Mouse (Mus musculus) common myeloid progenitor, adult 5-6 weeks (primary cell): ENCODE results near the gene Borcs5. TPM values are rescaled to one million over a fixed set of nuclear protein-coding genes. Genes with fewer than 3 reads are reported as not detected.
A peak's percentile ranks its signal among the peaks of the same experiment; 100 is the strongest.

Experiments
- ATAC-seq: replicated peaks from 2 replicates; pipeline ENCODE4 v1.8.0; 2016; ENCODE audit warnings: low read depth, mild to moderate bottlenecking, moderate TSS enrichment, inconsistent platforms; ENCODE audit not compliant: poor library complexity, severe bottlenecking
- total RNA-seq: library from RNA; stranded (forward); fragments of 200-1000, 187-1606 nt; gene quantifications from 2 replicates; pipeline ENCODE4 v1.2.3, GENCODE M21; 2017

The Borcs5 gene
- total RNA-seq, 1 experiment from 2014 or later = 12.4 TPM

DNA sequence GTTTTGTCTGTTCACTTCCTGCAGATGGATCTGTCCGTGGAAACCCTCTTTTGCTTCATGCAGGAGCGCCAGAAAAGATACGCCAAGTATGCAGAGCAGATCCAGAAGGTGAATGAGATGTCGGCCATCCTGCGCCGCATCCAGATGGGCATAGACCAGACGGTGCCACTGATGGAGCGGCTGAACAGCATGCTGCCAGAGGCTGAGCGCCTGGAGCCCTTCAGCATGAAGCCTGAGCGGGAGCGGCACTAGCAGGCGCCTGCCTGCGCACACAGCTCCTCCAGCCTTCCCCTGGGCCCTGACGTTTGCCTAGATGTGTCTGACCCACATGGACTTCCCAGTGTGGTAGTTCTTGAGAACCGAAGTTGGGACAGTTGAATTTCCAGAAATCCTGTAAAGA, 70.7 kb downstream of the Borcs5 start:
- ATAC-seq = no peak

DNA sequence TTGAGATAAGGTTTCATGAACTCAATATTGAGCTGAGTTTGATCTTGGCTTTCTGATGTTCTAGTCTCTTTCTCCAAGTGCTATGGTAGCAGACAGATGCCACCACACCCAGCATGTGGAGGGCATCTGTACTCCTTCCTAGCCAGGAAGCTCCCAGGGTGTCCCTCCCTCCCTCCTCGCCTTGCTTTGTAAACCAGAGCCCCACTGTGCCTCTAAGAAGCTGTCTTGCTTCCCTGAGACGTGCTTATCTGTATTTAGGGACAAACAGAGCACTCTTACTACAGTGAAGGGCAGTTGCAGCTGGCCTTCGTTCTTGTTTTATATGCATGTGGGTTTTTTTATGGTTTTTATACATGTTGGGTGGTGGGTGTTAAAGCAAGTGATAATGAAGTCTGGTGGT, 74.0 kb downstream of the Borcs5 start:
- ATAC-seq = no peak

GRCm38 (mm10) chr6:134713897-134714296, 74.6 kb downstream of the Borcs5 start:
- ATAC-seq = no peak

DNA sequence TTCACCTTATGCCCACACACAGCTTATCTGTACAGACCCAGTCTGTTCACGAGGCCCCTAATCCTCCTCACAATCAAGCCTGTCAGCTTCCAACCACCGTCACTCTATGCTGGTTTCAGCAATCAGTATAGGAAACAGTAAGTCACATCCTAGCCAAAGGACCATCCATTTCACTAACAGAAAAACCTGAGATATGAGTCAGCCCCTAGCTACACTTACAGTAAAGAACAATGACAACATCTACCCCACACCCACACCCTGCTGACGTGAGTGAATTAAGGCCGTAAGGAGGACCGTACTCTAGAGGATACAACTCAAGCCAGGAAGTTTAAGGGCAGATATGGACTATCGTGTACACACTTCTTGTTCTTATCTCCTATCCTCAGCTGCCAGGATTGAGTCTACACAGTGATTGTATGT, 76.9 kb downstream of the Borcs5 start:
- peak; percentile 31 for ATAC-seq

DNA sequence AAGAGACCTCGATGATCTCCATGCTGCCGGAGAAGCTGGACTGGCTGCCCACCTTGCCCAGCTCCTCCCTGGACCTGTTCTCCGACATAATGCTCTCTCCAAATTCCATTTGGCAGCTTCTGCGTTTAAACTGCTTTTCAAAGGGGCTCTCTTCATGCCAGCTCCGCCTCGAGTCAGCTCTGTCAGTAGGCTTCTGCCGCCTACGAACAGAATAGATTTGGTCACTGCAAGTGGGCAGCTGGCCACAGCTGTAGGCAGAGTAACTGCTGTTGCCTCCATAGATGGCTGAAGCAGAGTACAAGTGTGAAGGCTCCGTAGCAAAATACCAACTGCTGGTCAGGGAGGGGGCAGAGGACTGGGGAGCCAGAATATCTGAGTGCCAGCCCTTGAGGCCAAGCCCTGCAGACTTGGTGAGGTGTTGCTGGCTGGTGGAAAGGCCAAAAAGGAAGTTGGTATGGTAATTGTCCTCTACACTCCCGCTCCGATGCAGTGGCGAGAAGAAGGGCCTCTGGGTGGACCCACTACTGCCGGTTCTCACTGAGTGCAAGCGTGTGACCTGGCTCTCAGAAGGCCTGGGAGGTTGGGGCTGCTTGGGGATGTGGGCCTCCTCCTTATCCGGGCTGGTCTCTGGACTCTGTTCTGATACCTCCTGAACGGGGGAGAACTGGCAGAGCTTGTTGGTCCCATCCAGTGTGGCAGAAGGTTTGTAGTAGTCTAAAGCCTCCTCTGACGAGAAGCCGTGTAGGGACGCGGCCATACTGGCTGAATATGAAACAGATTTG, 78.8 kb downstream of the Borcs5 start:
- ATAC-seq = no peak

- no peak for ATAC-seq
These were observed 79.4 kb downstream of the Borcs5 start for GRCm38 (mm10) chr6:134718668-134719065.

- no peak for ATAC-seq
These were observed 79.8 kb downstream of the Borcs5 start for GRCm38 (mm10) chr6:134719156-134719555.

GRCm38 (mm10) chr6:134720150-134720549, 80.8 kb downstream of the Borcs5 start:
- no peak for ATAC-seq

DNA sequence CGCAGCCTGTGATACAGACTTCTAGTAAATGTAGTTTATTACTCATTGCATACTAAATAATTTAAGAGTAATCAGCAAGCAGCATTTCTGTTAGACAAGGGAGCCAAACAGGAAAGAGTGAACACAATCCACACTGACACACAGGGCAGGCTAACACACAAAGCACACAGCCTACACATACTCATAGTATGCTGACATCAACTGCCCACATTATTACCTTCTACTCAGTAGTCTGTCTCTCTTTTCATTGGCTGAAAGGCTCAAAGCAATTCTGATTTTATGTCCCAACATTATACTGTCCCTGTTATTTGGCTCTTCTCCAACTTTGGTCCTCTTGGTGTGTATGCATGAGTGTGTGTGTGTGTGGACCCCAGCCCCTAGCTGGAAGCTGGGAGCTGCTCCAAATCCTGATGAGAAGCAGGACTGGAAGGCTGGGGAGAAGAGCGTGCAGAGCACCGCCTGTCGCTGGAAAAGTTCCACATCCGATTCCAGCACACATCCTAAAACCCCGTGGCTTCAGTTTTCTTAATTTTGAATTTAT, 82.5 kb downstream of the Borcs5 start:
- no peak for ATAC-seq

DNA sequence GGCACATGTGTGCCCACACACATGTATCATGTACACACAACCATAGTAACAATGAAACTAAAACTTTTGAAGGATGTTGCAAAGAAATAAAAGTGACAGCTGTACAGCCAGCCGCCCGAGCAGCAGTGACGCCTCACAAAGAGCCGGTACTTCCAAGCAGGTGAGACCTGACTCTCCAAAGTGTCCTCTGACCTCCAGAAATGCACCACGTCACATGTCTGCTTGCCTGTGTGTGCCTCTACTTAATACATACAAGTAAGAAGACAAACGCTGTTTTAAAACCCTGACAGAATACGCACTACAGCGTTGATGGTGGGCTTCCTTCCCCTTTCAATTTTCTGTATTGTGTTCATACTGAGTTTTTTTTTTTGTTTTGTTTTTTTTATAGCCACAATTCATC, 83.6 kb downstream of the Borcs5 start:
- ATAC-seq = no peak

- no peak for ATAC-seq
These were observed 84.0 kb downstream of the Borcs5 start for GRCm38 (mm10) chr6:134723326-134723725.

DNA sequence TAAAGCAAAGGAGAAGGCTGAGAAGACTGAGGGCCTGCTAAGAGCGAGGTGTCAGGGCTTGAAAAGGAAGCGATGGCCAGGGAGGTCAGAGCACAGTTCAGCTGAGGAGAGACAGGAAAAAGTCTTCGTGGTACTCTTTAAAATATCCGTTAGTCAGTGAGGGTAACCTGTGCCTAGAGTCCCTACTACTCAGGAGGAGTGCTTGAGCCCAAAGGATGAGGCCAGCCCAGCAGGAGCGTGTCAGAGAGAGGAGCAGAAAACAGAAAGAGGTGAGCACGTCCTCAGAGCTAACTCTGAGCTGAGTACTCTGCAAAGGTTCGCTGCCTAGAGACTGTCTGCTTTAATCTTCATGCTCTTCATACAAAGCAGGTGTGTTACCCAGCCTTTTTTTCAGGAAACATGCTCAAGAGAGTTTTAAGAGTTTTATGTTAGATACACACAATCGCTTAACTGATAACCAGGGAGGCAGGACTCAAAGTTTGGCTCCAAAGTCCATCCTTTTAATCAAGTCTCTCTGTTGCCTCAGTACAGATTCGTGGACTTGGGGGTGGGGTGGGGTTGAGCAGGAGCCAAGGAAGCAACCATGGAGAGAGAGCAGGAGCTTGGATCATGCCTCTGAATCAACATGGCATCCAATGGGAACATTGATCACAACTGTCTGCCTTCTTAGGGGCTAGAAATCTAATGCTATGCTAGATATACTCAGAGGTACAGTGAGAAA, 84.7 kb downstream of the Borcs5 start:
- ATAC-seq = no peak

- no peak for ATAC-seq
These were observed 86.1 kb downstream of the Borcs5 start for GRCm38 (mm10) chr6:134725406-134725805.

DNA sequence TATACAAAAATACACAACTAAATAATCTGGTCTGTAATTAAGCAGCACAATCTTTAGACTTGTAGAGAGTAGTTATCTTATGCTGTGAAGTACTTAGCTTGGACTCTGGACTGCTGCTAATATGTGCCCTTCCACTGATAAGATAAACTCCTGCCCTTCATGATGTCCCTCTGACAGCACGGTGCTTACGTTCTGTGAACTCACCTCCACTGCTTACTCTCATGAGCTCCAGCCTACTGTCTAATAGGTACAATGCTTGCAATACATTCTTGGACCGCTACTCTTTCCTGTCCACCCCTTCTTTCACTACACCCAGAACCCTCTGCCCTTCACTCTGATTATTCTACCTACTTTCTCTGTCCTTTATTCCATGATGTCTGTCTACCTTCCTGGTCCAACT, 91.7 kb downstream of the Borcs5 start:
- 0 out of 2 replicates have a peak, but pooled peaks have one; percentile 47 for ATAC-seq

GRCm38 (mm10) chr6:134732813-134733212, 93.5 kb downstream of the Borcs5 start:
- ATAC-seq = no peak

DNA sequence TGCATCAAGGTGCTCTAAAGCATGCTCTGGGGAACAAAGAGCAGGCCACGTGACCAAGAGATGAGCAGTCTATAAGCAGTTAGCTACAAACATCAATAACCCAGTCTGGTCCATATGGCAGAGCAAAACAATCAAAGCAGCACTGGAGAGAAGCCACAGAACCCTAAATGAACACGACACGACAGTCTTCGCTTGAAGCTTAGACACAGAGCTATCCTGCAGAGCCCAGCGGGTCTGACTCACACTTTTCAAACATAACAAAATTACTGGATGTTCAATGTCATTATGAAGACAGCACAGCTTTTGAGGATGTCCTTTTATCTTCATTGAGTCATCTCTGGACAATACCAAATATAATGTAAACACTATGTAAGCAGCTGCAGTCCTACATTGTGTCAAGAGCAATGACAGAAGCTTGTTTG, 94.5 kb downstream of the Borcs5 start:
- no peak for ATAC-seq

GRCm38 (mm10) chr6:134736853-134737252, 97.5 kb downstream of the Borcs5 start:
- ATAC-seq = no peak

DNA sequence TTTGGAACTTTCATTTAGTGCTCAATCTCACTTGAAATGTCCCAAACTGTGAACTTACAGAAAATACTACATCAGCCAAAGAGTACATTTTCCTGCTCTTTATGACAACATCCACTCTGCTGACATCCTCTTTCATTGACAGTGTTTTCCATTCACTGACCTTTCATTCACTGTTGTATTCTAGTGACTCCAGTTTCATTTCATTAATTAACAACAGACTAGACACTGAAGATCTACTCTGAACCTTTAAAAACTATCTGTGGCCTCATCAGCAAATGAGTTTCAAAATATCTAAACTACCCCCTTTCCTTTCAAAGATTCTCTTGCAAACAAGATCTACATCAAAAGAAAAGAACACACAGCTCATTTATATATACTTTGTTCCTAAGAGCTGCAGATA, 104.3 kb downstream of the Borcs5 start:
- no peak for ATAC-seq

DNA sequence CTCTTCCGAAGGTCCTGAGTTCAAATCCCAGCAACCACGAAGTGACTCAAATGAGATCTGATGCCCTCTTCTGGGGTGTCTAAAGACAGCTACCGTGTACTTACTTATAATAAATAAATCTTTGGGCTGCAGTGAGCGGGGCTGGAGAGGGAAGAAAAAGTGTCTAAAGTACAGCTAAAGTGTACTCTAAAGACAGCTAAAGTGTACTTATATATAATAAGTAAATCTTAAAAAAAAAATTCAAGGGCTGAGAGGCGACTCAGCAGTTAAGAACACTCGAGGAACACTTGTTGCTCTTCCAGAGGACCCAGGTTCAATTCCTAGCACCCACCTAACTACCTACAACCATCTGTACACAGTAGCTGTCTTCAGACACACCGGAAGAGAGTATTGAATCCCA, 106.6 kb downstream of the Borcs5 start:
- no peak for ATAC-seq

GRCm38 (mm10) chr6:134748126-134748525, 108.8 kb downstream of the Borcs5 start:
- no peak for ATAC-seq

- no peak for ATAC-seq
These were observed 111.8 kb downstream of the Borcs5 start for GRCm38 (mm10) chr6:134751087-134751486.
